Mouse (Mus musculus) left cerebral cortex, postnatal 10 days (tissue): ENCODE measurements around the gene Otub1. TPM values are rescaled to one million over a fixed set of nuclear protein-coding genes. Genes with fewer than 3 reads are reported as not detected.

Source experiments
- DNase-seq, 2 experiments: peaks; one replicate each; pipeline ENCODE4 v3.0.0; 2021 to 2022; ENCODE audit warnings: low spot score in 2 of 2, mixed read lengths in 1 of 2; ENCODE audit errors: extremely low spot score in 1 of 2
- intact Hi-C: fragments of 180-260 bp; cut with DNase I; formaldehyde crosslinking; loops from one replicate; pipeline ENCODE4 v1.15.1; 2025
- total RNA-seq, 2 experiments: library from RNA; stranded (reverse); gene quantifications; 2 replicates each; pipeline ENCODE4 v1.2.3; 2021

The Otub1 gene
- total RNA-seq, 2 experiments from 2014 or later: 222 to 235 TPM

GRCm38 (mm10) chr19:7155196-7155595, 50.9 kb downstream of the Otub1 start:
- DNase-seq: peak; percentile 58 to 75
- intact Hi-C loops: no loop called here

- intact Hi-C loops: no loop called here
These were observed 52.9 kb downstream of the Otub1 start for GRCm38 (mm10) chr19:7153232-7153631.

GRCm38 (mm10) chr19:7151927-7152653, 54.0 kb downstream of the Otub1 start:
- intact Hi-C loops: no loop called here
- DNase-seq: no peak

More at GRCm38 (mm10) chr19:7153232-7153631, 52.9 kb downstream of the Otub1 start:
- DNase-seq: peak in 1 of 2 experiments; percentile 49

- intact Hi-C loops: no loop called here
- DNase-seq: no peak
These were observed 54.7 kb downstream of the Otub1 start for GRCm38 (mm10) chr19:7151300-7151926.

- intact Hi-C loops: no loop called here
- no peak for DNase-seq
These were observed 56.9 kb downstream of the Otub1 start for GRCm38 (mm10) chr19:7149158-7149685.

- intact Hi-C loops: no loop called here
- DNase-seq: no peak
These were observed 57.5 kb downstream of the Otub1 start for GRCm38 (mm10) chr19:7148541-7149085.

Other genes starting within 250 kb of the Otub1 start
- gene Ppp1r14b, start 231.3 kb downstream of the Otub1 start, total RNA-seq: 10 to 100 TPM; 97.2 to 98.4 TPM
- 10 to 100 TPM; 11.2 to 11.6 TPM for gene Plcb3, start 229.8 kb downstream of the Otub1 start, total RNA-seq
- 10 to 100 TPM; 65.3 to 65.5 TPM for gene Fkbp2, start 225.8 kb downstream of the Otub1 start, total RNA-seq
- gene Vegfb, start 218.7 kb downstream of the Otub1 start, total RNA-seq: 10 to 100 TPM; 72.6 to 72.8 TPM
- gene Dnajc4, start 213.7 kb downstream of the Otub1 start, total RNA-seq: 10 to 100 TPM; 15.8 to 19.4 TPM
- 1 to 10 TPM; 9.2 to 9.5 TPM for gene Nudt22, start 210.2 kb downstream of the Otub1 start, total RNA-seq
- gene Trpt1, start 210.2 kb downstream of the Otub1 start, total RNA-seq: 10 to 100 TPM; 20.2 to 20.8 TPM
- gene Fermt3, start 186.8 kb downstream of the Otub1 start, total RNA-seq: 1 to 10 TPM; 3.7 to 5.5 TPM
- 100 to 1,000 TPM; 136 TPM for gene Stip1, start 166.3 kb downstream of the Otub1 start, total RNA-seq
- 1 to 10 TPM; 8.0 to 8.9 TPM for gene Macrod1, start 149.5 kb downstream of the Otub1 start, total RNA-seq
- gene Flrt1, start 100.6 kb downstream of the Otub1 start, total RNA-seq: 10 to 100 TPM; 23.0 to 26.0 TPM
- gene Cox8a, start 11.3 kb upstream of the Otub1 start, total RNA-seq: 100 to 1,000 TPM; 855 to 924 TPM
- 10 to 100 TPM; 40.6 to 41.5 TPM for gene Naa40, start 34.9 kb upstream of the Otub1 start, total RNA-seq
- gene Rcor2, start 61.0 kb upstream of the Otub1 start, total RNA-seq: 10 to 100 TPM; 16.0 to 18.7 TPM
- 100 to 1,000 TPM; 113 to 116 TPM for gene Mark2, start 135.5 kb upstream of the Otub1 start, total RNA-seq
- gene Spindoc, start 176.7 kb upstream of the Otub1 start, total RNA-seq: 10 to 100 TPM; 33.4 to 38.2 TPM
- 10 to 100 TPM; 51.2 to 51.5 TPM for gene 2700081O15Rik, start 211.3 kb upstream of the Otub1 start, total RNA-seq